Mouse (Mus musculus) forebrain, embryonic 11.5 days (tissue): ENCODE data around the gene Maff. TPM values are rescaled to one million over a fixed set of nuclear protein-coding genes. Genes with fewer than 3 reads are reported as not detected.

Source experiments
- ATAC-seq: fragments of 200-750 bp; cut with Nextera tagmentation; replicated peaks from 2 replicates; pipeline ENCODE4 v1.8.0; 2017; ENCODE audit warnings: moderate TSS enrichment; ENCODE audit not compliant: low FRiP score
- DNase-seq: peaks from one replicate; pipeline ENCODE4 v3.0.0-alpha.2; 2017; ENCODE audit warnings: low spot score
- H3K27ac ChIP-seq: fragments of 300-500 bp; sonication (generic); 2 replicates; pipeline ENCODE4 v1.5.1; 2014; ENCODE audit warnings: low read depth, low read length
- H3K27me3 ChIP-seq: fragments of 300-500 bp; sonication (generic); 2 replicates; pipeline ENCODE4 v1.6.1; 2014; ENCODE audit warnings: mild to moderate bottlenecking, low read length, mixed read lengths; ENCODE audit not compliant: control insufficient read depth, insufficient read depth
- H3K36me3 ChIP-seq: fragments of 300-500 bp; sonication (generic); 2 replicates; pipeline ENCODE4 v1.6.1; 2014; ENCODE audit warnings: mild to moderate bottlenecking, low read length, moderate library complexity, mixed read lengths; ENCODE audit not compliant: control insufficient read depth, insufficient read depth
- H3K4me1 ChIP-seq: fragments of 300-500 bp; sonication (generic); replicated peaks from 2 replicates; pipeline ENCODE4 v1.6.1; 2014; ENCODE audit warnings: low read length, mixed read lengths; ENCODE audit not compliant: control insufficient read depth, insufficient read depth
- H3K4me2 ChIP-seq: fragments of 300-500 bp; sonication (generic); 2 replicates; pipeline ENCODE4 v1.6.1; 2014; ENCODE audit warnings: low read depth, mild to moderate bottlenecking, low read length, moderate library complexity, mixed read lengths; ENCODE audit not compliant: severe bottlenecking
- H3K4me3 ChIP-seq: fragments of 300-500 bp; sonication (generic); 2 replicates; pipeline ENCODE4 v1.5.1; 2014; ENCODE audit warnings: low read depth, low read length
- H3K9ac ChIP-seq: fragments of 300-500 bp; sonication (generic); 2 replicates; pipeline ENCODE4 v1.6.1; 2014; ENCODE audit warnings: low read length
- H3K9me3 ChIP-seq: fragments of 300-500 bp; sonication (generic); 2 replicates; pipeline ENCODE4 v1.6.1; 2016; ENCODE audit warnings: low read length, mixed read lengths; ENCODE audit not compliant: control insufficient read depth
- WGBS: fragments of 180-500 bp; shearing (Covaris S2); extraction: QIAGEN DNeasy Blood & Tissue Kit; methylation state at CpG from one replicate; pipeline ENCODE4 v1.1.7; 2014; 5-methylcytosine and 5-hydroxymethylcytosine counted together
- polyA plus RNA-seq: library from polyadenylated mRNA; unstranded; fragments of >200 nt; fragmentation: Nextera tagmentation; extraction: Ambion mirVana; gene quantifications from 2 replicates; pipeline ENCODE4 v1.2.1, GENCODE M21; 2014

Maff gene
- polyA plus RNA-seq, 1 experiment from 2014 or later: 1.5 TPM

- WGBS: 76% methylated on average over 6 of the region's 6 CpGs
Measured at GRCm38 (mm10) chr15:79364120-79364519, 17.7 kb downstream of the Maff start.

GRCm38 (mm10) chr15:79365068-79365467, 18.6 kb downstream of the Maff start:
- WGBS: 96% methylated on average over 12 of the region's 12 CpGs
- Histone ChIP-seq H3K4me3 (no peak overlapping the region), H3K9me3 (no peaks in the 10 kb centered on the region), H3K36me3 (no peaks in the 10 kb centered on the region; the same call in 1 of the 2 replicates), H3K27me3 (no peaks in the 10 kb centered on the region), H3K27ac (no peak overlapping the region), H3K9ac (no peak overlapping the region), H3K4me2 (no peak overlapping the region), H3K4me1 (no peaks in the 10 kb centered on the region)
- ATAC-seq (no peak), DNase-seq (no peak)

More at GRCm38 (mm10) chr15:79364120-79364519, 17.7 kb downstream of the Maff start:
- DNase-seq (no peak), ATAC-seq (no peak)
- Histone ChIP-seq H3K36me3 (no peaks in the 10 kb centered on the region; the same call in 1 of the 2 replicates), H3K4me3 (no peak overlapping the region), H3K4me1 (no peaks in the 10 kb centered on the region), H3K4me2 (no peak overlapping the region), H3K9ac (no peak overlapping the region), H3K27ac (no peak overlapping the region), H3K9me3 (no peaks in the 10 kb centered on the region), H3K27me3 (no peaks in the 10 kb centered on the region)

GRCm38 (mm10) chr15:79366402-79366801, 20.0 kb downstream of the Maff start:
- Histone ChIP-seq H3K27me3 (no peaks in the 10 kb centered on the region), H3K36me3 (no peaks in the 10 kb centered on the region; the same call in 1 of the 2 replicates), H3K27ac (no peak overlapping the region), H3K9me3 (no peaks in the 10 kb centered on the region), H3K4me2 (no peak overlapping the region), H3K4me1 (no peaks in the 10 kb centered on the region), H3K9ac (no peak overlapping the region), H3K4me3 (no peak overlapping the region)
- no peak for ATAC-seq
- DNase-seq: no peak
- 89% methylated on average over 5 of the region's 5 CpGs for WGBS

- 72% methylated on average over 14 of the region's 14 CpGs for WGBS
- H3K9ac ChIP-seq: no peak overlapping the region
- no peaks in the 10 kb centered on the region; the same call in 1 of the 2 replicates for H3K36me3 ChIP-seq
Measured at GRCm38 (mm10) chr15:79368313-79368811, 21.9 kb downstream of the Maff start.

DNA sequence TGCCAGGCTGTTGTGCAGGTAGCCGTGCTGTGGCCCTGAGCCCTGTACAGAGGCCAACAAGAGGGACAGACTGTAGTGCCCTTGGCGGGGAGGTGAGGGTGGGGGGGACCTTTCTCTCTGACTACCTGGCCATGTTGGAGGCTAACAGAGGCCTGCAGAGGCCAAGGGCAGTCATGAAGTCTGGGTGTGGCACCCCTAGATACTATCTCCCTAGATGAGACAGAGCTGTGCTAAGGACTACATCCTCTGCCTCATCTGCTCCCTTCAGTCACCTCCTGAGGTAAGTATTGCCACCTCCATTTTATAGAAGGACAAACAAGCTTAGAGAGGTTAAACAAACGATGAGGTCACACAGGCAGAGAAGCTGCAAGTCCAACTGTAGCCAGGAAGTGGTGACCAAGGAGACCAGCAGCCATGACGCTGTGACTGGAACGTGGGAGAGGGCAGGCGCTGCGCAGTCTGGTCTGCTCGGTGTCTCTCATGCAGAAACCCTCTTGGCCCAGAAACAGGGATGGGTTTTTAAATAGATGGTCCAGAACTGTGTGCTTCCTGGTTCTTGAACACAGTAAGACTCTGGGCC, 22.5 kb downstream of the Maff start:
- no peaks in the 10 kb centered on the region; the same call in 1 of the 2 replicates for H3K36me3 ChIP-seq
- ATAC-seq (no peak), DNase-seq (no peak)
- H3K9ac ChIP-seq: no peak overlapping the region
- H3K27ac ChIP-seq: no peak overlapping the region
- H3K4me2 ChIP-seq: no peak overlapping the region
- no peaks in the 10 kb centered on the region for H3K4me1 ChIP-seq
- WGBS: 88% methylated on average over 8 of the region's 8 CpGs
- no peaks in the 10 kb centered on the region for H3K9me3 ChIP-seq
- H3K4me3 ChIP-seq: no peak overlapping the region
- H3K27me3 ChIP-seq: no peaks in the 10 kb centered on the region

More at GRCm38 (mm10) chr15:79368313-79368811, 21.9 kb downstream of the Maff start:
- ATAC-seq (no peak), DNase-seq (no peak)
- H3K4me3 ChIP-seq: no peak overlapping the region
- H3K27me3 ChIP-seq: no peaks in the 10 kb centered on the region
- H3K9me3 ChIP-seq: no peaks in the 10 kb centered on the region
- no peak overlapping the region for H3K27ac ChIP-seq
- H3K4me1 ChIP-seq: no peaks in the 10 kb centered on the region
- H3K4me2 ChIP-seq: no peak overlapping the region

- 83% methylated on average over 15 of the region's 15 CpGs for whole genome bisulfite sequencing
- no peak for ATAC-seq
- no peaks in the 10 kb centered on the region for H3K4me1 ChIP-seq
Measured at GRCm38 (mm10) chr15:79369452-79370280, 23.2 kb downstream of the Maff start.

DNA sequence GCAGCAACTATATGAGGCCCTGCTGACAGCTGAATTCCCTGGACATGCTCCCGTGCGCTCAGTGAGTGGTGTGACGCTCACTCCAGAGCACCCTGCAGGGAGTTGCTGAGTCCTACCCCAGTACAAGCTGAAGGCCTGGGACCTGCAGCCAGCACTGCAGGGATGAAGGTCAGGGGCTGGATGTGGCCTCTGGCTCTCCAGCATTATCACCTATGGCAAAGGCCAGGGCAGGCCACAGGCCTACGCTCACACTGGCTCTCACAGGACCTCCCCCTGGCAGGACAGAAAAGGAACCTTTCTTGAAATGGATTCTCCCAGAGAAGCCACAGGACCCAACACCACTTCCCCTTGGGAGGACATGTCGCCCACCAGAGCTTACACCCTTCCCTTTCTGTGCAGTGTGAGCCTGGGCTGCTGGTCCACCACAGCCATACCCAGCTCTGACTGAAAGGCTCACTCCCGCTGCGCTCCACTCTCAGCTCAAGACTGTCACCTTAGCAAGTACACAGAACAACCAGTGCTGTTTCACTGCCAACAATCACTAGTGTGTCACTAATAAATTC, 23.9 kb downstream of the Maff start:
- Histone ChIP-seq H3K9ac (no peak overlapping the region), H3K4me2 (no peak overlapping the region), H3K4me1 (no peaks in the 10 kb centered on the region), H3K4me3 (no peak overlapping the region), H3K9me3 (no peaks in the 10 kb centered on the region), H3K27me3 (no peaks in the 10 kb centered on the region), H3K27ac (no peak overlapping the region), H3K36me3 (no peaks in the 10 kb centered on the region; the same call in 1 of the 2 replicates)
- DNase-seq (no peak), ATAC-seq (no peak)
- 91% methylated on average over 7 of the region's 7 CpGs for WGBS

More at GRCm38 (mm10) chr15:79369452-79370280, 23.2 kb downstream of the Maff start:
- Histone ChIP-seq H3K4me2 (no peak overlapping the region), H3K9ac (no peak overlapping the region), H3K36me3 (no peaks in the 10 kb centered on the region; the same call in 1 of the 2 replicates), H3K27me3 (no peaks in the 10 kb centered on the region), H3K9me3 (no peaks in the 10 kb centered on the region), H3K4me3 (no peak overlapping the region), H3K27ac (no peak overlapping the region)
- DNase-seq: no peak

- no peaks in the 10 kb centered on the region; the same call in 1 of the 2 replicates for H3K36me3 ChIP-seq
- H3K9me3 ChIP-seq: no peaks in the 10 kb centered on the region
- H3K4me2 ChIP-seq: no peak overlapping the region
- no peaks in the 10 kb centered on the region for H3K27me3 ChIP-seq
- H3K27ac ChIP-seq: no peak overlapping the region
- H3K4me1 ChIP-seq: no peaks in the 10 kb centered on the region
- ATAC-seq: no peak
- WGBS: 58% methylated on average over 3 of the region's 3 CpGs
- no peak for DNase-seq
- H3K4me3 ChIP-seq: no peak overlapping the region
- no peak overlapping the region for H3K9ac ChIP-seq
Measured at GRCm38 (mm10) chr15:79374760-79375159, 28.3 kb downstream of the Maff start.
